Mouse (Mus musculus): ENCODE data around the gene Numbl.

GRCm38 (mm10) chr7:27298033-27298610 lies 39.9 kb downstream of the Numbl start:
- no peak for TF ChIP-seq POLR2A (IDR thresholded peaks at IDR 0.05; ENCODE audit: insufficient read length, low read depth)
- TF ChIP-seq USF1 (IDR thresholded peaks at IDR 0.05; ENCODE audit: low read depth): no peak
- no peak for TF ChIP-seq MAX (IDR thresholded peaks at IDR 0.05; ENCODE audit: low read depth)
- no peak for TF ChIP-seq MYOD1 (IDR thresholded peaks at IDR 0.05; ENCODE audit: control insufficient read depth in 1 of 3, insufficient read length in 2 of 3, low read depth in 2 of 3)
- TF ChIP-seq TCF12 (IDR thresholded peaks at IDR 0.05; ENCODE audit: insufficient read depth, poor library complexity, severe bottlenecking): no peak
- no peak for TF ChIP-seq POLR2AphosphoS2 (IDR thresholded peaks at IDR 0.05; ENCODE audit: insufficient read length, low read depth)
- TF ChIP-seq E2F4 (IDR thresholded peaks at IDR 0.05; ENCODE audit: insufficient read depth): no peak
- no peak for TF ChIP-seq SRF (IDR thresholded peaks at IDR 0.05; ENCODE audit: control insufficient read depth, insufficient read length, low read depth)
- no peak for TF ChIP-seq MYOG (IDR thresholded peaks at IDR 0.05; ENCODE audit: control insufficient read depth in 1 of 3, insufficient read depth in 1 of 3, insufficient read length in 2 of 3, low read depth in 2 of 3)
- TF ChIP-seq CEBPB (IDR thresholded peaks at IDR 0.05; ENCODE audit: insufficient read depth, poor library complexity, severe bottlenecking): no peak
- no peak for TF ChIP-seq REST (IDR thresholded peaks at IDR 0.05; ENCODE audit: insufficient read depth, insufficient read length)
- TF ChIP-seq TCF3 (IDR thresholded peaks at IDR 0.05; ENCODE audit: insufficient read length, low read depth): no peak
